Mouse (Mus musculus) CD8-positive naive resting alpha-beta T cell, adult 2 months (primary cell): ENCODE data around the gene Zp3.
A peak's percentile ranks its signal among the peaks of the same experiment; 100 is the strongest.

Source experiments
- DNase-seq, 2 experiments: peaks; one replicate each; pipeline ENCODE4 v3.0.0; 2022; ENCODE audit warnings: low read depth in 2 of 2, low spot score in 2 of 2

Zp3 gene

GRCm38 (mm10) chr5:135979904-135980303 lies at the start of gene Zp3:
Gene Zp3 (plus strand): TSS chr5:135980099.
- DNase-seq, result no peak

DNA sequence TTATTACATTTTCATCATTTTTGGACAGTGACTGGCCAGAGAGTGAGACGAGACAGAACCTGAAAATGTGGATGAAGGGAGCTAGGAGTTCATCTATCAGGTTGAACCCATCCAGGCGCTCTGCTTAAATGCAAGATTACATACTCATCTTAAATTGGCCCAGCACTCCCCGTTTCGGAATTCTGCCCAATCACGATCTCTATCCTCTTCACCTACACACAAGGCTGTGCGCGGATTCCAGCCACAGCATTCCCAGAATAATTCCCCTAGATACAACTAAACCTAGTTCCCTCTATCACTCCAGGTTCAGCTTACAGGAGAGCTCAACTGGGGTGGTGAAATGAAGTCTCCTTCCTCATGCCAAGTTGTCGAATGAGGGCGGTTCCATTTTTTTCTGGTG lies 48.4 kb upstream of the Zp3 start:
- DNase-seq, result no peak

- no peak for DNase-seq
Observed at GRCm38 (mm10) chr5:135932359-135932758, 47.5 kb upstream of the Zp3 start.

GRCm38 (mm10) chr5:135933222-135933899 lies 46.5 kb upstream of the Zp3 start:
- no peak for DNase-seq

GRCm38 (mm10) chr5:135933900-135934441 lies 45.9 kb upstream of the Zp3 start:
- no peak for DNase-seq

GRCm38 (mm10) chr5:135934481-135935175 lies 45.3 kb upstream of the Zp3 start, which contains the start of gene Ywhag:
Gene Ywhag (minus strand): TSS chr5:135934616.
- peak; percentile 96 to 99 for DNase-seq

DNA sequence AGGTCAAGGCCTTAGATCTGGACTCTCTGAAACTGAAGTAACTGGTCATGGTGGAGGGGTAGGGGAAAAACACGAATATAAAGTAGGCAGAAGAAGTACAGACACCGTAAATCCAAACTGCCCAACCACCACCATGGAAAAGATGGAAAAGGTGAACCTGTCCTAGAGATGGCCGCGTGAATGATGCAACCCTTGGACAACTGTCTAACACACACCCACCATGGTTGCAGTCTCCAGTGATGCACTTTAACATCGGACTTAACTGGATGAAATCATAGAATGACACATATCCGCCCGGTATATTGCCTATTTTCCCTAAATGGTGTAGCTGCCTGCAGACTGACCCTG lies 44.7 kb upstream of the Zp3 start:
- DNase-seq, result no peak

GRCm38 (mm10) chr5:135935641-135936190 lies 44.2 kb upstream of the Zp3 start:
- DNase-seq, result no peak

DNA sequence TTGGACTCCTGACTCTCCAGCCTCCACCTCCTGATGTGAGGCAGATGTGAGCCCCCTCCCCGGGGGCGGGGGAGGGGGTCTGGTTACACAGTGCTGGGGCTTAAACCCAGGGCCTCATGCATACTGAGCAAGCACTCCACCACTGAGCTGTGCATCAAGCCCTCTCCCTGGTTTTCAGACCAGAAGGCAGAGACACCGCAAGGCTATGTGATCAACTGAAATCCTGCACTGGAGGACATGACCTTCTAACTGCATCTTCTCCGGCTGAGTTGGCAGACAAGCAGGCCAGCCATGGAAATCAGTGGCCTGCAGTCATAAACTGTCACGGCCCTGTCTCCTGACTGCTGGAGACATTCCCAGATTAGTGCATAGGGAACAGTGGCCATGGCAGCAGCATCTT lies 39.3 kb upstream of the Zp3 start:
- no peak for DNase-seq

DNA sequence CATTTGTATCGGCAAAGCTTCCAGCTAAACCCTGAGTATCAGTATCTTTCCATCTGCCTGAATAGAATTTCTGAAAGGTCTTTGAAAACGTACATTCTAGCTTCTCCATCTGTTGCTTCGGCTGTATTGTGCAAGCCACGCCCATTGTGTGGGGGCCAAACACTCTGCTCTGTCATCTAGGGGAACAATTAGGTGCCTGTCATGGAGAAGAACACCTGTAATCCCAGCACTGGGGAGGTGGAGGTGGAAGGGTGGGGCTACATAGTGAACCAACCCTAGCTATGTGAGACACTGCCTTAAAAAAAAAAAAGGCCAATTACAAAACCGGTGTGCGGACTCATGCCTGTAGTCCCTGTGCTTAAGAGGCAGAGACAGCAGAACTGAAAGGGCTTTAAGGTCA lies 37.2 kb upstream of the Zp3 start:
- no peak for DNase-seq

- DNase-seq, result no peak
Observed at GRCm38 (mm10) chr5:135945916-135946408, 33.9 kb upstream of the Zp3 start.

- no peak for DNase-seq
Observed at GRCm38 (mm10) chr5:135946621-135947020, 33.3 kb upstream of the Zp3 start.

DNA sequence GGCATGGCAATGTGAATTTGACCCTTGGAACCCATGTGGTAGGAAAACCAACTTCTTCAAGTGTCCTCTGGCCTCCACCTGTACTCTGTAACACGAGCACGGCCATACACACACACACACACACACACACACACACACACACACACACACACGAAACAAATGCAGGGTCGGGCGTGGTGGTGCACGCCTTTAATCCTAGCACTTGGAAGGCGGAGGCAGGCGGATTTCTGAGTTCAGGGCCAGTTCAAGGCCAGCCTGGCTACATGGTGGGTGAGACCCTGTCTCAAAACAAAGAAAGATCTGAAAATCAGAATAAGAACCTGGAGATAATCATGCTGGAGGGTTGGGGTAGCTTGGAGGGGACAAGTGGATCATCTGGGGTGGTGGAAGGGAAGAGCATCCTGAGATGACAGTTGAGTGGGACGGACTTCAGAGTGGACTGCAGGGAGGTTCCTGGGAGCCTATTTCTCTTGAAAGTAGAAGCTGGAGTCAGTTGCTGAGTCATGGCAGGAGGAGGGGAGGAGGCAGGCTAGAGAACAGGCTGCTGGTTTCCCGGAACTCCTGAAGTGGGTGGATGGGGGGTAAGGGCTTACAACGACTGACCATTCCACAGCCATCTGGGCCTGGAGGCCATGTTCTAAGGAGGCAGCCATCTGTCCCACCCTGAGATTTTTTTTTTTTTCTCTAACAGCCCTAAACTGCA lies 29.0 kb upstream of the Zp3 start:
- DNase-seq, result no peak

GRCm38 (mm10) chr5:135951660-135952059 lies 28.2 kb upstream of the Zp3 start:
- DNase-seq, result no peak

GRCm38 (mm10) chr5:135952830-135953229 lies 27.1 kb upstream of the Zp3 start:
- no peak for DNase-seq

DNA sequence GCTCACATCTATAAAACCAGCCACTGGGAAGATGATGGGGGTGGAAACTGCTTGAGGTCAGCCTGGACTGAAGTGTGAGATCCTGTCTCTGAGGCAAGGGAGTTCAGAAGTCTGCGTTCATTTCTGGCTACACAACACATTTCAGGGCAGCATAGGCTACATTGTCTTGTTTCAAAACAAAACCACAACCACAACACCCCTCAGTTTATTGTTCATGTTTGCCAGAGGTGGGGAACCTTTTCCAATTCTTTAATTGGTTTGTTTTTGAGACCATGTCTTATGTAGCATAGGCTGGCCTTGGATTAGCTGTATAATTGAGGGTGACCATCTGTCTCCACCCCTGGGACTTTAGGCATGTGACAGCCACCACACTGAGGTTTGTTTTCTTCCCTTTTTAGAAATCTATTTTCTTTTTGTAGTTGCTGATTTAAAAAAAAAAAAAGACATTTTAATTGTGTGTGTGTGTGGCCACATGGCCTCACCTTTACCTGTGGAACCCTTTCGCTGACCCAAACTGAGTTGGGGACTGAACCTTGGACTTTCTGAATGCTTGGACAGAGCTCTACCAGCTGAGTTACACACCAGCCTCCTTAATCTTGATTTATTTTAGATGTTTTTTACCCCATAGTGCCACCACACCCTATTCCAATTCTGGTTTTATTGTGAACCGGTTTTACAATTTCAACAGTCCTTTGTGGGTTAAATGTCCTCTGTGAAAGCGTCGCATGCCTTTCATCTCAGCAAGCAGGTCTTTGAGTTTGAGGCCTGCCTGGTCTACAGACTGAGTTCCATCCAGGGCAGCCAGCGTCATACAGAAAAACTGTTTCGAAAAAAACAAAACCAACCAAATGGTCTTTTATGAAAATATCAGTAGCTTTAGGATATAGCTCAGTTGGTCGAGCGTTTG lies 23.3 kb upstream of the Zp3 start:
- no peak for DNase-seq

DNA sequence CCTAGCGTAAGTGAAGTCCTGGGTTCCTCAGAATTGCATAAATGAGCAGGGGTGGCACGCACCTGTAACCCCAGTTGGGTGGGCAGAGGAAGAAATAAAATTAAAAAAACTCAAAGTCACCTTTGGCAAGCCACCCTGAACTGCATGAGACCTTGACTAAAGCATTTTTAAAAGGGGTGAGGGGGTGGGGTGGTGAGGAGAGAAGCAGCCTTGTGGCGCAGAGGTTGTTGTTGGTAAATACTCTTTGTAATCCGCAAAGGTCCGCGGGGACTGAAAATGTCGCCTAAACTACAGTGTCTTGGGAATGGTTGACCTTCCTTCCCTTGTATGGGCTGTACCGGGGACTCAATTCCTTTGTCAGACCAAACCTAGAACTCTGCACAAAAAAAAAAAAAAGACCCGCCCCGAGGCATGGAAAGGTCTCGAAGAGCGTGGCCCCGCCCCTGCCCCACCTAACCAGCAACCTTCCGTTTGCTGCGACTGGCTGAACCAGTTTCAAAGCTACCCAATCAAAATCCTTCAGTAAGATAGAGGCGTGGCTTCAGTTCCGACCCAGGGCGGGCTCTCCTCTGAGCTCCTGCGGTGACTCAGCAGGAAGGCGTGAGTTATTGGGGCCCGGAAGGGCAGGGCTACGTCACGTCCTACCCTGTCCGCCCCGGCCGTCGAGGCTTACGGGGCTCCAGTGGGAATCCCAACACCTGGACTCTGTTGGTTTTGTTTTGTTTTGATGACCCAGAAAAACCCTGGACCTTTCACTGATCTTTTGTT lies 22.5 kb upstream of the Zp3 start:
- peak; percentile 81 to 89 for DNase-seq

DNA sequence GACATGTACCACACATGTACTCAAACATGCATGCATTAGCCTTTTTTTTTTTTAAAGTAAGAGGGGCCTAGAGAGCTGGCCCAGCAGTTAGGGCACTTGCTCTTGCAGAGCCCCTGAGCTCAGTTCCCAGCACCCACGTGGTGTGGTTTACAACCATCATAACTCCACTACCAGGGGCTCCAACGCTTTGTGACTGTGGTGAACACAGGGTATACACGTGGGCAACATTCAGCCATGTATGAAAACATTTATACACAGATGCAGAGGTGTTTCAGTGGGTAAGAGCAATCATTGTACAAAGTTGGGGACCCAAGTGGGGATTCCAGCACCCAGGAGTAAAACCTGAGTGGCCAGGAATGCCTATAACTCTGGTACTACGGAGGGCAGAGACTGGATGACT lies 21.5 kb upstream of the Zp3 start:
- DNase-seq, result no peak

GRCm38 (mm10) chr5:135959911-135960310 lies 20.0 kb upstream of the Zp3 start:
- no peak for DNase-seq
